Mouse (Mus musculus): ENCODE results near the gene Nek1. TPM values are rescaled to one million over a fixed set of nuclear protein-coding genes. Genes with fewer than 3 reads are reported as not detected.

The Nek1 gene
- polyA plus RNA-seq, 1 experiment = 2.9 TPM

DNA sequence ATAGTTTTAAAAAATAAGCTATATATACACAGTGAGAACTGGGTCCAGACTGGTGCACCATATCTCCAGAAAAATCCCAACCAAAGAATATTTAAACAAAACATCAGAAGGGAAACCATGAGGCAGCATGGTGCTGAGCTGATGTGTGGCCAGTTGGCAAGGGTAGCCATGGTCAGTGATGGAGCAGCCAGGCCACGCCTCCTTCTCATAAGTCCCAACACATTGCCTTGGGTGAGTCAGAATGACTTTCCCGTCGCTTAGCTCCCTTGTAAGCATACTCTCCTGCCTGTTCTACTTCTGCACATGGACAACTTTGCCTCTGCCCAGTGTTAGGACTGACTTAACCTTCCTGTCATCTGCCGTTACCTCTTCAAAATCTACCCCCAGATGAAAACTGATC is 118.9 kb downstream of the Nek1 start:
- Histone ChIP-seq H3K4me3 (ENCODE audit: insufficient read depth, low read depth, low read length) (no peak overlapping the region), H3K27me3 (replicated peaks; ENCODE audit: control insufficient read depth, insufficient read depth, low read length) (no peaks in the 10 kb centered on the region), H3K4me1 (ENCODE audit: control insufficient read depth, insufficient read depth, low read length) (no peaks in the 10 kb centered on the region), H3K27ac (ENCODE audit: insufficient read depth, low read depth, low read length) (no peak overlapping the region), H3K36me3 (ENCODE audit: control insufficient read depth, insufficient read depth, low read length) (no peaks in the 10 kb centered on the region; the same call in 1 of the 2 replicates)
- no peak for TF ChIP-seq POLR2A (IDR thresholded peaks at IDR 0.05; ENCODE audit: low read depth, low read length)
- TF ChIP-seq CTCF (conservative IDR thresholded peaks at IDR 0.05; ENCODE audit: insufficient read depth, insufficient read length, low read depth, low read length) = no peak
- DNase-seq = no peak
- 94% methylated on average over 4 of the region's 4 CpGs for WGBS

DNA sequence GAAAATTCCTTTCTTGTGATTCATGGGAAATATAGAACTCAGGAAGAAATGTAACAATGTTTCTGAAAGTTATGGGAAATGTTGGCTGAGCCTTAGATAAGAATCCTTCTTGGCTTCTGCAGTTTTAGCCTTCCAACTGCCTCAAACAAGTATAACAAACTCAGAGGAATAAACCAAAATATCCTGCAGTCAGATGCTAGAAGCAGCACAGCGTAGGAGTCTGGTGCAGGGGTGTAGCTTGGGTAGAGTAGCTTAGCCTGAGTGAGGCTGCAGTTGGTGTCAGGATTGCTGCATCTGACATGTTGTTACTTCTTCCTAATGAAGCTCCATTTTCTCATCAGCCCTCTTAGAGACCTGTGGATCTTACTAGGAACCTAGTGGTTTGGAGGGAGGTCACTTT is 128.6 kb downstream of the Nek1 start:
- Histone ChIP-seq H3K4me1 (ENCODE audit: control insufficient read depth, insufficient read depth, low read length) (no peaks in the 10 kb centered on the region), H3K4me3 (ENCODE audit: insufficient read depth, low read depth, low read length) (no peak overlapping the region), H3K36me3 (ENCODE audit: control insufficient read depth, insufficient read depth, low read length) (no peaks in the 10 kb centered on the region; the same call in 1 of the 2 replicates), H3K27ac (ENCODE audit: insufficient read depth, low read depth, low read length) (no peak overlapping the region), H3K27me3 (replicated peaks; ENCODE audit: control insufficient read depth, insufficient read depth, low read length) (no peaks in the 10 kb centered on the region)
- WGBS = 97% methylated on average over 1 of the region's 1 CpGs
- no peak for TF ChIP-seq POLR2A (IDR thresholded peaks at IDR 0.05; ENCODE audit: low read depth, low read length)
- TF ChIP-seq CTCF (conservative IDR thresholded peaks at IDR 0.05; ENCODE audit: insufficient read depth, insufficient read length, low read depth, low read length) = no peak
- DNase-seq = no peak

DNA sequence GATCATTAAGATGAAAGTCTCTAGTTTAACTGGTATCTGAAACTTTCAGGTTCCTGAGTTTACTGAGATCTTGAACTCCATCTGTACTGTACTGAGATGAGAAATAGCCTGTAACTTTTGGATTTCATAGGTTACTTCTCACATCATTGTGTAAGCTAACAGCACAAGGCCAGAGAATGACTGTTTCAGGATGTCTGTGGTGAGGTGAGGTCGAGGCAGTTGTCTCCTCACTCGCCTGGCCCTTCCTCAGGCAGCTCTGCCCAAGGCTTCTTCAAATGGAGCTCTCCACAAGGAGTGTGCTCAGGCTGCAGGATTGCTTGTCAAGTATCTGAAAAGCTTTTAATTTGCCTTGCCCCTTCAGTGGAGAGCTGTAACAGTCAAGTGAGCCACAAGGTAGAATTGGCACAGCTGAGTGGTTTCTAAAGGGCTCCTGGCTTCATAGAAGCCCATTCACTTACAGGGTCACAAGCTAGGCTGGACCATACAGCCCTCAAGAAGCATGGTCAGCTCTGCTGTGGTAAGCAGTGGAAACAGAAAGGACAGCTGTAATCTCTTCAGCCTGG is 134.4 kb downstream of the Nek1 start:
- Histone ChIP-seq H3K27me3 (replicated peaks; ENCODE audit: control insufficient read depth, insufficient read depth, low read length) (no peaks in the 10 kb centered on the region), H3K4me3 (ENCODE audit: insufficient read depth, low read depth, low read length) (no peak overlapping the region), H3K27ac (ENCODE audit: insufficient read depth, low read depth, low read length) (no peak overlapping the region), H3K4me1 (ENCODE audit: control insufficient read depth, insufficient read depth, low read length) (no peaks in the 10 kb centered on the region), H3K36me3 (ENCODE audit: control insufficient read depth, insufficient read depth, low read length) (no peaks in the 10 kb centered on the region; the same call in 1 of the 2 replicates)
- TF ChIP-seq CTCF (conservative IDR thresholded peaks at IDR 0.05; ENCODE audit: insufficient read depth, insufficient read length, low read depth, low read length) = no peak
- TF ChIP-seq POLR2A (IDR thresholded peaks at IDR 0.05; ENCODE audit: low read depth, low read length) = no peak
- 72% methylated on average over 2 of the region's 2 CpGs for WGBS
- no peak for DNase-seq

DNA sequence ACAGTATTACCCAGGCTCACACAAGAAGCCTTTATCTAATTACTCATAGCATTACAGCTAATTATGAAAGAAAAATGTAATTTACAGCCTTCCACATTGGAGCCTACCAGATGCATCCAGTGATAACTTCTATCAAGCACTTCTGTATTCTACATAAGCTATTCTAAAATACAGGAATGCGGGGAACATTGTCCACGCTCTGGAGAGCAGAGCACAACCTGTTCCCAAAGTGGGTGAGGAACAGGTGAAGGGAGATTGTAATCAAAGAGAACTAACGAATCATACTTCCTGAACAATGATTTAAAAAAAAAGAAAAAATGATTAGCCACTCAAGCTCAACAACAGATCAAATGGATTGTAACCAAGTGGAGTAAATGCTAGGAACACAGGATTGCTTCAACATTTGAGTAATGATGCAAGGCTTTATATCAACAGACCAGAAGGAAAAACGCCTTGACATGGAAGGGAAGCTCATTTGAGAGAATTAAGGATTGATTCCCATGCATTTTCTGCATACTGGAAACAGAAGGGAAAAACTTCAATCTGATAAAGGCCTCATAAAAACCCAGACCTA is 139.7 kb downstream of the Nek1 start:
- Histone ChIP-seq H3K4me3 (ENCODE audit: insufficient read depth, low read depth, low read length) (no peak overlapping the region), H3K36me3 (ENCODE audit: control insufficient read depth, insufficient read depth, low read length) (no peaks in the 10 kb centered on the region), H3K27ac (ENCODE audit: insufficient read depth, low read depth, low read length) (peak overlapping the region; percentile 5; the same call in 1 of the 2 replicates), H3K27me3 (replicated peaks; ENCODE audit: control insufficient read depth, insufficient read depth, low read length) (no peaks in the 10 kb centered on the region), H3K4me1 (ENCODE audit: control insufficient read depth, insufficient read depth, low read length) (no peaks in the 10 kb centered on the region)
- 69% methylated on average over 4 of the region's 4 CpGs for WGBS
- TF ChIP-seq CTCF (conservative IDR thresholded peaks at IDR 0.05; ENCODE audit: insufficient read depth, insufficient read length, low read depth, low read length) = no peak
- no peak for TF ChIP-seq POLR2A (IDR thresholded peaks at IDR 0.05; ENCODE audit: low read depth, low read length)
- peak; percentile 17 for DNase-seq

DNA sequence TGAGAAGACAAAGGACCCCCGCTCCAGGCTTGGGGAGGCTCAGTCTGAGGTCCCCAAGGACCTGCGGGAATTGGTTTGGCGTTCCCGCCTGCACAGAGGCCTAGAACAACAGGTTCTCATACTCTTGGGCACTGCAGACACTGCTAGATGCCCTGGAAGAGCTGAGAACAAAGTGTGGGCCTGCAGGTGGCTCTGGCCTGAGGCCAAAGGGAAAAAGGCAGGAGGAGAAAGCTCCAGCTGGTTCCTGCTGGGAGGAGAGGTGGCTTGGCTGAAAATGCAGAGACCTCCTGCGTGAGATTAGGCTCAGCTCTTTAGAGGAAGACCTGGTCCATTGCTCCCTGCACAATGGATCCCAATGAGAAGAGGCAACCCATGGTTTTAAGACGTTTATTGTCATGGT is 148.9 kb downstream of the Nek1 start:
- Histone ChIP-seq H3K36me3 (ENCODE audit: control insufficient read depth, insufficient read depth, low read length) (no peaks in the 10 kb centered on the region), H3K27me3 (replicated peaks; ENCODE audit: control insufficient read depth, insufficient read depth, low read length) (no peaks in the 10 kb centered on the region), H3K4me1 (ENCODE audit: control insufficient read depth, insufficient read depth, low read length) (no peaks in the 10 kb centered on the region), H3K27ac (ENCODE audit: insufficient read depth, low read depth, low read length) (no peak overlapping the region), H3K4me3 (ENCODE audit: insufficient read depth, low read depth, low read length) (no peak overlapping the region)
- TF ChIP-seq POLR2A (IDR thresholded peaks at IDR 0.05; ENCODE audit: low read depth, low read length) = no peak
- no peak for TF ChIP-seq CTCF (conservative IDR thresholded peaks at IDR 0.05; ENCODE audit: insufficient read depth, insufficient read length, low read depth, low read length)
- WGBS = 80% methylated on average over 6 of the region's 6 CpGs
- no peak for DNase-seq

DNA sequence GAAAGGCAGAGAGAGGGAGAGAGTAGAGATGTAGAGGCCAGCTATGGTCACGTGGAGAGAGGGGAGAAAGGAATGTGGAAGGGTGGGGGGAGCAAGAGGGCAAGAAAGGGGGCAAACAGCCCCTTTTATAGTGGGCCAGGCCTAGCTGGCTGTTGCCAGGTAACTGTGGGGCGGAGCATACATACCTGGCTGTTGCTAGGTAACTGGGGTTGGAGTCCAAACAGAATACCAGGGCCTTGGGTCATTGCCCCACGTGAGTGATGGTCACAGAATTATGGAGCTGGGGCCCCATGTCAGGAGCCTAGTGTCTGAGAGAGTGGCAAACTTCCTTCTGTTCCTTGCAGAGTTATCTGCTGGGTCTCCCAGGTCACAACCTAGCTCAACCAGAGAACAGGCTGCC is 149.3 kb downstream of the Nek1 start:
- DNase-seq = peak; percentile 11
- Histone ChIP-seq H3K4me1 (ENCODE audit: control insufficient read depth, insufficient read depth, low read length) (no peaks in the 10 kb centered on the region), H3K4me3 (ENCODE audit: insufficient read depth, low read depth, low read length) (no peak overlapping the region), H3K36me3 (ENCODE audit: control insufficient read depth, insufficient read depth, low read length) (no peaks in the 10 kb centered on the region), H3K27me3 (replicated peaks; ENCODE audit: control insufficient read depth, insufficient read depth, low read length) (no peaks in the 10 kb centered on the region), H3K27ac (ENCODE audit: insufficient read depth, low read depth, low read length) (no peak overlapping the region)
- TF ChIP-seq CTCF (conservative IDR thresholded peaks at IDR 0.05; ENCODE audit: insufficient read depth, insufficient read length, low read depth, low read length) = no peak
- TF ChIP-seq POLR2A (IDR thresholded peaks at IDR 0.05; ENCODE audit: low read depth, low read length) = no peak
- 56% methylated on average over 3 of the region's 3 CpGs for WGBS

DNA sequence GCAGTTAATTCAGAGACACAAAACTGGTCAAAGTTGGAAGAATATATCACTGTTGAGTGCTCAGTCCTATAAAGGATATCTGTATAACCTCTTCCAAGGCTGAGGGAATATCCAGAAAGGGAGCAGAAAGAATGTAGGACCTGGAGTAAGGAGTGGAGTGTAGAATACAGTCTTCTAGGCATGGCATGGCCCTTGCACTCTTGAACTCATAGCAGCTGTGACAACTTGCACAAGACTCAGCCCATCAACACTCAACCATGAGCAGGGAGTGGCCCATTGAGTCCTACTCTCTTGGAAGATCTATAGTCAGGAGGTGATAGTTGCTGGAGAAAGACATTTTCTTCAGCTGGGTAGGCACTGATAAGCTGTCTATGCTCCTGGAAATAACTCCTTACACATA is 149.8 kb downstream of the Nek1 start:
- no peak overlapping the region for H3K4me3 ChIP-seq (ENCODE audit: insufficient read depth, low read depth, low read length)
- H3K27ac ChIP-seq (ENCODE audit: insufficient read depth, low read depth, low read length) = no peak overlapping the region
- no peak for DNase-seq
- no peaks in the 10 kb centered on the region for H3K36me3 ChIP-seq (ENCODE audit: control insufficient read depth, insufficient read depth, low read length)
- TF ChIP-seq CTCF (conservative IDR thresholded peaks at IDR 0.05; ENCODE audit: insufficient read depth, insufficient read length, low read depth, low read length) (no peak), POLR2A (IDR thresholded peaks at IDR 0.05; ENCODE audit: low read depth, low read length) (no peak)
- H3K4me1 ChIP-seq (ENCODE audit: control insufficient read depth, insufficient read depth, low read length) = no peaks in the 10 kb centered on the region
- H3K27me3 ChIP-seq (replicated peaks; ENCODE audit: control insufficient read depth, insufficient read depth, low read length) = no peaks in the 10 kb centered on the region
